Mouse (Mus musculus) liver, embryonic 12.5 days (tissue): ENCODE measurements at regions not wholly inside any gene's neighbourhood (a gene's known extent, or its start where the extent isn't known, plus 50 kb on each side); places are given as distances from the start of the nearest gene placed in this dataset.

Source experiments
- ATAC-seq: fragments of 200-750 bp; cut with Nextera tagmentation; 2 replicates; pipeline ENCODE4 v1.8.0; 2017; ENCODE audit warnings: moderate number of reproducible peaks, mild to moderate bottlenecking, moderate library complexity
- H3K27ac ChIP-seq: fragments of 300-500 bp; sonication (generic); 2 replicates; pipeline ENCODE4 v1.5.1; 2016; ENCODE audit warnings: mild to moderate bottlenecking
- H3K27me3 ChIP-seq: fragments of 300-500 bp; sonication (generic); replicated peaks from 2 replicates; pipeline ENCODE4 v1.6.1; 2016; ENCODE audit warnings: mild to moderate bottlenecking, moderate library complexity
- H3K36me3 ChIP-seq: fragments of 300-500 bp; sonication (generic); 2 replicates; pipeline ENCODE4 v1.6.1; 2016; ENCODE audit warnings: mild to moderate bottlenecking, moderate library complexity
- H3K4me1 ChIP-seq: fragments of 300-500 bp; sonication (generic); 2 replicates; pipeline ENCODE4 v1.6.1; 2016
- H3K4me2 ChIP-seq: fragments of 300-500 bp; sonication (generic); 2 replicates; pipeline ENCODE4 v1.6.1; 2016; ENCODE audit warnings: mild to moderate bottlenecking, moderate library complexity
- H3K4me3 ChIP-seq: fragments of 300-500 bp; sonication (generic); 2 replicates; pipeline ENCODE4 v1.5.1; 2016; ENCODE audit warnings: mild to moderate bottlenecking, moderate library complexity
- H3K9ac ChIP-seq: fragments of 300-500 bp; sonication (generic); 2 replicates; pipeline ENCODE4 v1.6.1; 2016; ENCODE audit warnings: mild to moderate bottlenecking, moderate library complexity
- H3K9me3 ChIP-seq: fragments of 300-500 bp; sonication (generic); replicated peaks from 2 replicates; pipeline ENCODE4 v1.6.1; 2016; ENCODE audit warnings: mild to moderate bottlenecking, moderate library complexity
- WGBS: fragments of 180-500 bp; shearing (Covaris S2); methylation state at CpG from one replicate; pipeline ENCODE4 v1.1.7; 2016; ENCODE audit not compliant: insufficient replicate concordance; 5-methylcytosine and 5-hydroxymethylcytosine counted together

DNA sequence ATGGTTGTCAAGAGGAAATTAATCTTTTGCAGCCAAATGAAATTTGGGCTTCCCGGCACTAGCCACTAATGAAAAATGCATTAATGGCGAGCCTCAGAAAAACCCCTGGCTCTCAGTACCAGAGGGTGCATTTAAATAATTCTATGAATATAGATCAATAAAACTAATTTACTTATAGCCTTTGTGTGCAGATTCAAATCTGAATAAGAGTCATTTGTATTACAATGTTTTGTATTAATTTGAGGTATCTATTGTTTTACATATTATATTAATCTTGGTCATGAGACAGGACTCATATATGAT is 392.1 kb downstream of the Nuf2 start:
- no peaks in the 10 kb centered on the region for H3K4me1 ChIP-seq
- H3K27ac ChIP-seq: no peak overlapping the region
- no peak overlapping the region for H3K4me2 ChIP-seq
- 53% methylated on average over 2 of the region's 2 CpGs for WGBS
- ATAC-seq: no peak
- H3K9ac ChIP-seq: no peak overlapping the region
- no peaks in the 10 kb centered on the region for H3K36me3 ChIP-seq
- no peak overlapping the region for H3K4me3 ChIP-seq
- no peaks in the 10 kb centered on the region for H3K27me3 ChIP-seq
- no peaks in the 10 kb centered on the region for H3K9me3 ChIP-seq

DNA sequence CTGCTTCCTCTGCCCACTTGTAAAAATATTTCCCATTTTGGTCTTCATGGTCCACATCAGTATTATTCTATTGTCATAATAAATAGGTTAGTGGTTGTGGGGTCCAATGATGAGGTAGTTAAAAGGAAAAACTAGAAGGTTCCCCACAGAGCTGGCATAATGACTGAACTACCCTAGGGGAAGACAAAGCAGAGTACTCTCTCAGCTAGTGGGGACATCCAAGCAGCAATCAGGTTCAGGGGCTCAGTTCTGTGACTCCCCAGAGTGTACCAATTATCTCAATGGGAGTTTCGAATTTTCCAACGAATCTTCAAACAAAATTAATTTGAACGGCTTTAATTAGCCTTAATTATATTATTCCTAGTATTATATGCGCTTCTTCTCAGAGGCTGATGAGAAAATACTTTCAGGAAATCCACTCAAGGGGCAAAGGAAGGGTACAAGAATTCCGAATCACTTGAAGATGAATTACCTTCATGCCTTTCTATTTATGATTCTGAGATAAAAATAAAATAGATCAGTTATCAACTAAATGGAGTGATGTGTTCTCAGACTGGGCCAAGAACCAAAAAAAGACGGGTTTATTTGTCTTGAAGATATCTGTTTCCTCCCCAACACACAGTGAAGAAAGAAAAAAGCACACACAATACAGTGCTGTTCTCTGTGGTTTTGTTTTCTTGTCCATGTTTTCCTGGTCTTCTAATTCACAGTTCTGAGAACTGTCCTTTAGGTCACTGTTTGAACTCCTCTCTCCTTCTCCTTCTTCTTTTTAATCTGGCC is 392.7 kb downstream of the Nuf2 start:
- Histone ChIP-seq H3K27me3 (no peaks in the 10 kb centered on the region), H3K4me3 (no peak overlapping the region), H3K9ac (no peak overlapping the region), H3K27ac (no peak overlapping the region), H3K4me2 (no peak overlapping the region), H3K4me1 (no peaks in the 10 kb centered on the region), H3K9me3 (no peaks in the 10 kb centered on the region), H3K36me3 (no peaks in the 10 kb centered on the region)
- no peak for ATAC-seq
- WGBS: 60% methylated on average over 6 of the region's 6 CpGs

DNA sequence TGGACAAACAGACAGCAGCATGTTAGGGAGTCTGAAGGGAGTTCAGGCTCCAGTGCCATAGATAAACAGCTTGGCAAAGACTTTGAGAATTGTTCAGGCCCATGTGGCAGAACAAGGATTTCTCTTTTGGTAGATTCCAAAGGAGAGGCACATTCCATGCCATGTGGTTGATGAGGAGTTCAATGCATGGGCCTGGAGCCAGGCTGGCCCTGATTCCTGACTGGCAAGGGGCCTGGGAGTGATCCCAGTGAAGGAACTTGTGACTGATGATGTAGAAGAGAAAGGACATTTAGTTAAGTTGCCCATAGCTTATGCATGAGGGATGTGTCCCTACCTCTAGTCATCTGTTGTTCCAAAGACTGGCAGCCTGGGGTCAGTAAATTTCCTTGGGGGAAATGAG is 395.7 kb downstream of the Nuf2 start:
- no peak for ATAC-seq
- H3K36me3 ChIP-seq: no peaks in the 10 kb centered on the region
- H3K27ac ChIP-seq: no peak overlapping the region
- no peaks in the 10 kb centered on the region for H3K9me3 ChIP-seq
- H3K4me3 ChIP-seq: no peak overlapping the region
- H3K4me2 ChIP-seq: no peak overlapping the region
- no peak overlapping the region for H3K9ac ChIP-seq
- H3K27me3 ChIP-seq: no peaks in the 10 kb centered on the region
- no peaks in the 10 kb centered on the region for H3K4me1 ChIP-seq

DNA sequence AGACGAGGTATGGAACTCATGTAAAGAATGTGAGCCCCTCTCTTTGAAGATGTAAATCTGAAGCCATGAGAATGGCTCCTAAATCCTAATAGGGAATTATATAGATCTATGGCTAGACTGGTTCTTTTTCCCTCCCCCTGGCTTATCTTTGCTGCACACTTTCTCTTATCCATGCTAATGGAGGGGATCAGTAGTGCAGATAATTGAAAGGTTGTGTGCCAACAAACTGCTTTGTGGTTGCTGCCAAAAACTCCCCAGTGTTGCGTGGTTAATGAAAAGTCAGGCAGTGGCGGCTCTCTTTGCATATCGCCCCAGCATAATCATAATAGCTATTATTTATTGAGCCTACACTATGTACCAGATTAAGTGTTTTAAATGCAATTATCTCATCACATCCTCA is 427.6 kb downstream of the Nuf2 start:
- Histone ChIP-seq H3K4me1 (no peaks in the 10 kb centered on the region), H3K9ac (no peak overlapping the region), H3K4me3 (no peak overlapping the region), H3K27me3 (no peaks in the 10 kb centered on the region), H3K36me3 (no peaks in the 10 kb centered on the region), H3K4me2 (no peak overlapping the region), H3K9me3 (no peaks in the 10 kb centered on the region), H3K27ac (no peak overlapping the region)
- ATAC-seq: no peak
- WGBS: 53% methylated on average over 4 of the region's 4 CpGs

DNA sequence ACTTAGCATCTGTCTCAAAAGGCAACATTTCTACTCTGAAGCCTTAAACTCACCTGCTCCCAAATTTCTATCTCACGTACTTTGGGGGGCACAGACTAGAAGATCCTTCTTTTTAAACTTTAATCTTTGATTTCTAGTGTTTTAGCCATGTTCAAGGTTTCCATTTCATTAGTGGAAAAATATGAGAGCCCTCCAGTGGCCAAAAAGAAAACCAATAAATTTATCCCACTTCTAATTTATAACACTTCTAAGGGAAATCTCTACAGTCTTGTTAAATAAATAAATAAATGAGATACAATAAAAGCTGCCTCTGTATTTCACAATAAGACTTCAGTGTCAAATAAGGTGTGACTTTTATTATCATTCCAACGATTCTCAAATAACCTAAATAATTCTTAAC is 428.2 kb downstream of the Nuf2 start:
- no peaks in the 10 kb centered on the region for H3K4me1 ChIP-seq
- no peaks in the 10 kb centered on the region for H3K36me3 ChIP-seq
- ATAC-seq: no peak
- H3K9me3 ChIP-seq: no peaks in the 10 kb centered on the region
- no peaks in the 10 kb centered on the region for H3K27me3 ChIP-seq
- H3K4me3 ChIP-seq: no peak overlapping the region
- H3K27ac ChIP-seq: no peak overlapping the region
- no peak overlapping the region for H3K4me2 ChIP-seq
- 47% methylated on average over 2 of the region's 2 CpGs for WGBS
- H3K9ac ChIP-seq: no peak overlapping the region

DNA sequence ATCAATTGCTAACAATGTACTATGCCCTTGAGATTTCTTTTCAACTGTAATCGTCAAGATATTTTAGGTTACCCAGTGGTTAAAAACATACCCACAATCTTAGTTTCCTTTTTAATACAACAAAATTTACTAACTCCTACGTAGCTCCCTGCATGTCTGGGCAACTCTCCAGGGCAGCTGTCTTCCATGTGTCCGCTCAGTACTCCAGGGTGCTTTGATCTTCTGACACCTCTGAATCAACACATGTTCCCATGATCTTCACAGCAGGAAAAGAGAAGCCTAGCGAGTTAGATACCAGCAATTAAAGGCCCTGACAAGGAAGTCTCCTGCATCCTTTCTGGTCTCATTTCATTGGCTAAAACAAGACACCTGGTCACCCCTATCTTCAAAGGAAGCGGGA is 432.0 kb downstream of the Nuf2 start:
- Histone ChIP-seq H3K27ac (no peak overlapping the region), H3K9me3 (no peaks in the 10 kb centered on the region), H3K36me3 (no peaks in the 10 kb centered on the region), H3K4me2 (no peak overlapping the region), H3K4me3 (no peak overlapping the region), H3K9ac (no peak overlapping the region), H3K4me1 (no peaks in the 10 kb centered on the region), H3K27me3 (no peaks in the 10 kb centered on the region)
- WGBS: 52% methylated on average over 5 of the region's 5 CpGs
- no peak for ATAC-seq

DNA sequence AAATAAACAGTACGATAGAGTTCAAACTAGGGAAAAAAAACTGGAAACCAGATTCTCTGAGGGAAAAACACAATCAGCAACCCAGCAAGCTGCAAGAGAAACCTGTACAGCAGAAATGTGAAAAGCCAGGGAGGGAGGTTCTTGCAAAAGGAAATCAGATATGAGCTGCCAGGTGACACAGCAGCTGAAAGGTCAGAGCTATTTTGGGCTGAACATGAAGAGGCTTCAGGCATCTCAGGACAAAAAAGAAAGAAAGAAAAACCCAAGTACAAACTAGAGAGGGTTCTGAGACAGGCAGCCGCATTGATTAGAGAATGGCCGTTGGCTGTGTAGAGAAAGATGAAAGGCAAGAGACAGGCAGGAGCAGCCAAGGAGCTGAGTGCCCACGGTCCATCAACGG is 434.5 kb downstream of the Nuf2 start:
- no peaks in the 10 kb centered on the region for H3K27me3 ChIP-seq
- H3K36me3 ChIP-seq: no peaks in the 10 kb centered on the region
- H3K4me2 ChIP-seq: no peak overlapping the region
- H3K4me1 ChIP-seq: no peaks in the 10 kb centered on the region
- WGBS: 77% methylated on average over 5 of the region's 5 CpGs
- no peak overlapping the region for H3K27ac ChIP-seq
- no peak for ATAC-seq
- no peaks in the 10 kb centered on the region for H3K9me3 ChIP-seq
- no peak overlapping the region for H3K9ac ChIP-seq
- H3K4me3 ChIP-seq: no peak overlapping the region

DNA sequence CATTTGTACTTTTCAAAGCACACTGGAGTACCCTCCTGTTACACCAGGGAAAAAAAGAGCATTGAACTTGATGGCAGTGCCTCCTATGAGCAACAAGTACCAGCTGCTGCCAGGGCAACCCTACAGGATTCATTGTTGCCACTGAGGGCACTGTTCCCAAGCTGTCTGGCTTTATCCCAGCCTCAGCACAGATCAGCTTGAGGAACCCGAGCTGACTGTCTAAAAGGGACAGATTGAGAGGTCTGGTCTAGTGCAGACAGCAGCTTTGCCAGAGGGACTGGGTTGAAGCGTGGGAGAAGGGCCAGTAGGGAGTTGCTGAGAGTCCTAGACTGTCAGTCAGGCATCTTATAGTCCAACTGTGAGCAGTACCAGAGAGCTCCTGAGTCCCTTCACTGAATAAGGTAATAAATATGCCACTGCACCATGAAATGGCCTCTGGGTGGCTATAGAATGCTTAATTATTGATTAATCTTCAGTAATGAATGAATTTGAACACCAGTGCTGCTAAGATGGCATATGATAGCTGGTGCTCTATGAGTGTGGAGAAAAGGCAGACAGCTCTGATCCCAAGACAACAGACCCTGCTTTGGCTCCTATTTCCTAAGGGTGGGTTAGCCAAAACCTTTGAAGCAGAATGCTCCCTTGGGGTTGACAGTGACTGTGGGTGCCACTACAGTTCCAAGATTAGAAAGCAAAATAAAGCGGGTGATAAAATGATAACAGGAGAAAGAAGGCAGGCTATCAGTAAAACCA is 437.5 kb downstream of the Nuf2 start:
- ATAC-seq: no peak

DNA sequence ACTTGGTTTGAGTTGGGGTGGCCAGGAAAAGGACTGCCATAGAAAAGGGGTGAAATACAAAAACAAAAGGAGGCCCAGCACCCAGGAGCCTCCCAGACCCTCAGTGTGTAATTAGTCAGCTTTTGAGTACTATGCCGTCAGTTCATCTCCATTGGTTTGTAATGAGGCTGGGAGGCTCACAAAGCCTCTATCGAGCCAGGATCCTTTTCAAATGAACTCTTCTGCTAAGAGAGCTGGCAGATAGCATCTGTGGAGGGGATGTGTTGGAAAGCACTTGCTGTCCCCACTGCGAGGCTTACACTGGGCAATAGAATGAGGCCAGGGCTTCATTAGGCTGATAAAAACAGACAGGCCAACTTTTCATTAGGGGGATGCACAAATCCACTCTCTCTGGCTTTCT is 445.2 kb downstream of the Nuf2 start:
- Histone ChIP-seq H3K4me2 (no peak overlapping the region), H3K4me3 (no peak overlapping the region), H3K4me1 (no peaks in the 10 kb centered on the region), H3K36me3 (no peaks in the 10 kb centered on the region), H3K9ac (no peak overlapping the region), H3K9me3 (no peaks in the 10 kb centered on the region), H3K27me3 (no peaks in the 10 kb centered on the region), H3K27ac (no peak overlapping the region)
- 58% methylated on average over 3 of the region's 3 CpGs for WGBS
- no peak for ATAC-seq

More for the DNA sequence above, 437.5 kb downstream of the Nuf2 start:
- Histone ChIP-seq H3K4me1 (no peaks in the 10 kb centered on the region), H3K9me3 (no peaks in the 10 kb centered on the region), H3K9ac (no peak overlapping the region), H3K4me2 (no peak overlapping the region), H3K4me3 (no peak overlapping the region), H3K27ac (no peak overlapping the region), H3K36me3 (no peaks in the 10 kb centered on the region), H3K27me3 (no peaks in the 10 kb centered on the region)
- 40% methylated on average over 3 of the region's 3 CpGs for WGBS

DNA sequence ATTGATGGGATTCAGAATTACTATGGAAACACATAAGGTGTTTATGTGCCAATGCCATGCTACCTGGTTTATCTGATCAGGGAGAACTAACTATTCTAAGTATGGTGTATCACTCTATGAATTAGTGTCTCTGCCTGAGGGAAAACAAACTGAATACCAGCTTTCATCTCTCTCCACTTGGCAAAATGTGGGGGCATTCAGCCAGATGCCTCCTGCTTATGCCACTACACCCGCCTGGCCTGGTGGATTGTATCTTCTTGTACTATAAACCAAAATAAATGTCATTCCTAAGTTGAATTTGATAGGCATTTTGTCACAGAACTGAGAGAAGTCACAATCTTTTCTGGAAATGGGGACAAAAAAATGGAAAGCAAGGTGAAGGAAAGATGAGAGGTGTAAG is 450.6 kb downstream of the Nuf2 start:
- no peak for ATAC-seq
- Histone ChIP-seq H3K36me3 (no peaks in the 10 kb centered on the region), H3K27ac (no peak overlapping the region), H3K9ac (no peak overlapping the region), H3K9me3 (no peaks in the 10 kb centered on the region), H3K4me3 (no peak overlapping the region), H3K4me2 (no peak overlapping the region), H3K27me3 (no peaks in the 10 kb centered on the region), H3K4me1 (no peaks in the 10 kb centered on the region)
- WGBS: 79% methylated on average over 1 of the region's 1 CpGs

DNA sequence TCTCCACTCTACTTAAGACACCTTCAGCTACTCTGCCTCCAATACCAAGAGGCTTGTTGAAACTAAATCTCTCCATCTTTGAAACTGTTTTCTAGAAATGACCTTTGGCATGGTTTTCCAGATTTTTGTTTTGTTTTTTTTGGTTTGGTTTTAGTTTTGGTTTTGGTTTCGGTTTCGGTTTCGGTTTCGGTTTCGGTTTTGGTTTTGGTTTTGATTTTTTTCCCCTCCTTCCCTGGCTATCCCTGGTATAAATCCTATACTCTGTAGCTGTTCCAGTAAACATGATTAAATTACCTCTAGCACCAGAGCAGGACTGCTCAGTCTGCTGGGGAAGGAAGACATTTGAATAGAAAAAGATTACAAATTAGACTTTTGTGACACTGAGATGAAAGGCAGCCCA is 454.0 kb downstream of the Nuf2 start:
- WGBS: 85% methylated on average over 5 of the region's 5 CpGs
- no peaks in the 10 kb centered on the region for H3K27me3 ChIP-seq
- H3K36me3 ChIP-seq: no peaks in the 10 kb centered on the region
- no peaks in the 10 kb centered on the region for H3K4me1 ChIP-seq
- no peaks in the 10 kb centered on the region for H3K9me3 ChIP-seq
- no peak for ATAC-seq
- no peak overlapping the region for H3K9ac ChIP-seq
- no peak overlapping the region for H3K4me2 ChIP-seq
- H3K27ac ChIP-seq: no peak overlapping the region
- no peak overlapping the region for H3K4me3 ChIP-seq

DNA sequence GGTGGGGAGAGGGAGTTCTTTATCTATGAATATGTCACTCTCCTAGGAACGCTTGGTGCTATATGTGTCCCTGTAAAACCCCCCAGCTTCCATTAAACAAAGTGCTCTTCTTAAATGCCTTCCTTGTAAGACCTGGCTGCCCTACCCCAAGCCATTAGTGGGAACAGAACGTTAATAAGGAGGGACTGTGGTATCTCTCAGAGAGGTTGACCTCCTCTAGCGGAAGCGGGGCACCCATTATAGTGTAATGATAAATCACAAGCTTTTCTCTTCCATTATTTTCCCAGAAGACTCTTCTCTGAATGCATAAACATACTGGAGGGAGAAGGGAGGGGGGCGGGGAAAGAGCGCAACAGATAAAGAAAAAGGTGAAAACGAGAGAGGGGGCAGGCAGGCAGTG is 455.3 kb downstream of the Nuf2 start:
- no peak overlapping the region for H3K4me3 ChIP-seq
- H3K9me3 ChIP-seq: no peaks in the 10 kb centered on the region
- H3K27ac ChIP-seq: no peak overlapping the region
- WGBS: 61% methylated on average over 7 of the region's 7 CpGs
- H3K4me2 ChIP-seq: no peak overlapping the region
- no peak for ATAC-seq
- no peaks in the 10 kb centered on the region for H3K4me1 ChIP-seq
- no peak overlapping the region for H3K9ac ChIP-seq
- no peaks in the 10 kb centered on the region for H3K36me3 ChIP-seq
- H3K27me3 ChIP-seq: no peaks in the 10 kb centered on the region

DNA sequence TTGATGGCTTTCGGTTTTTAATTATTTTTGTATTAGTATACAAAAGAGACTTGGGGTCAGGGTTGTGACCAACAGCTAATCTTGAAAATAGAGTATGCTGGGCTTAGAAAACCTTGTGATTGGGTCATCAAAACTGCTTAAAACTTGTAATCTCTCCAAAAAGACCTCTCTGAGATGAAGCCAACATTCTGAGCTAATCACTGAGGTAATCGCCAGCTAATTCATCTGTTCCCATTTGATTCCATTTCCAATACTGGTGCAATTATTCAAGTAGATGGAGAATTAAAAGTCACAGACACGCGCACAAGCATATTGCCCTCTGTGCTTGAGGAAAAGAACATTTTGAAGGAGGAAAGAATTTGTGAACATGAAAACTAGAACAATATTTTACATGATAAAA is 459.9 kb downstream of the Nuf2 start:
- H3K4me3 ChIP-seq: no peak overlapping the region
- H3K36me3 ChIP-seq: no peaks in the 10 kb centered on the region
- H3K4me1 ChIP-seq: no peaks in the 10 kb centered on the region
- WGBS: 78% methylated on average over 4 of the region's 4 CpGs
- H3K27me3 ChIP-seq: no peaks in the 10 kb centered on the region
- H3K4me2 ChIP-seq: no peak overlapping the region
- no peak overlapping the region for H3K27ac ChIP-seq
- no peak for ATAC-seq
- no peaks in the 10 kb centered on the region for H3K9me3 ChIP-seq
- H3K9ac ChIP-seq: no peak overlapping the region
